Mouse (Mus musculus): ENCODE results near the gene Apoc3. TPM values are rescaled to one million over a fixed set of nuclear protein-coding genes. Genes with fewer than 3 reads are reported as not detected.

The Apoc3 gene
- polyA plus RNA-seq, 1 experiment: 0.38 TPM

DNA sequence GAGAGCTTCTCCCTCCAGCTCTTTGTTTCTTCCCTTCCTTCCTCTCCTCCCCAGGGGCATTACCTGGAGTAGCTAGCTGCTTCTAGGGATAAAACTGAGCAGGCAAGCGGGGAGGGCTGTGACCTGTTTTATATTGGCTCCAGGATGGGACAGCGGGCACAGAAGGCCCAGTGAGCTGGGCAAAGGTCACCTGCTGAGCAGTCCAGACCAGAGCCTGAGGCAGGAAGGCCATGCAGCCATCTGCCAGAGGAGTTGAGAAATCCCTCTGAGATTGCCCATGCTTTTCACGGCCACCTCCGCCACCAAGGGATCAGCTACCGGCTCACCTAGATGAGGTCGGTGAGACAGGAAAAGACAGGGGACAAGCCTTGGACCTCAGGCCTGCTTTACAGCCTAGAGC lies 240 bp downstream of the Apoc3 start:
- DNase-seq (ENCODE audit: extremely low spot score in 1 of 2, low spot score in 1 of 2): no peak

DNA sequence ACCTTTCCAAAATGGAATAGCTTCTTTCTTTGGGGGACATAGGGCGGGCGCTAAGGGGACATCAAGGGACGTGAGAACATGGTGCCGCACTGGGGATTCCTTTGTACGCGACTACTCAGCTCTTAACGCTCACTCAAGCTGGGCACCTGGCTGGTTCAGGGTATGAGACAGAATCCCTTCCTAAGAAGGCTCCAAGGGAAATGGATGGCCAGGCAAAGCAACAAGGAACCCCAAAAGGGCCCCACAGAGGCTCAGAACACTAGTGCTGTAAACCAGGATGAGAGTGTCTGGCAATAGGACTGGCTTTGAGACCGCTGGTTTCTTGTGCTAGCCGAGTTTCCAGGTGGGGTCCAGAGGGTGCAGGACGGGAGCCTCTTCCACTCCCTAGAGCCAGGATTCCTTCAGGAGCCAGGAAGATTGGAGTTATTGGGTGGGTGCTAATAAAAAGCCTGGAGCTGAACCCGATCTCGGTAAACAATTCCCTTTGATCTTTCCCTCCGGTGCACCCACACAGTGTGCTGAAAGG lies 4.9 kb downstream of the Apoc3 start:
- no peak for DNase-seq (ENCODE audit: extremely low spot score in 1 of 2, low spot score in 1 of 2)

DNA sequence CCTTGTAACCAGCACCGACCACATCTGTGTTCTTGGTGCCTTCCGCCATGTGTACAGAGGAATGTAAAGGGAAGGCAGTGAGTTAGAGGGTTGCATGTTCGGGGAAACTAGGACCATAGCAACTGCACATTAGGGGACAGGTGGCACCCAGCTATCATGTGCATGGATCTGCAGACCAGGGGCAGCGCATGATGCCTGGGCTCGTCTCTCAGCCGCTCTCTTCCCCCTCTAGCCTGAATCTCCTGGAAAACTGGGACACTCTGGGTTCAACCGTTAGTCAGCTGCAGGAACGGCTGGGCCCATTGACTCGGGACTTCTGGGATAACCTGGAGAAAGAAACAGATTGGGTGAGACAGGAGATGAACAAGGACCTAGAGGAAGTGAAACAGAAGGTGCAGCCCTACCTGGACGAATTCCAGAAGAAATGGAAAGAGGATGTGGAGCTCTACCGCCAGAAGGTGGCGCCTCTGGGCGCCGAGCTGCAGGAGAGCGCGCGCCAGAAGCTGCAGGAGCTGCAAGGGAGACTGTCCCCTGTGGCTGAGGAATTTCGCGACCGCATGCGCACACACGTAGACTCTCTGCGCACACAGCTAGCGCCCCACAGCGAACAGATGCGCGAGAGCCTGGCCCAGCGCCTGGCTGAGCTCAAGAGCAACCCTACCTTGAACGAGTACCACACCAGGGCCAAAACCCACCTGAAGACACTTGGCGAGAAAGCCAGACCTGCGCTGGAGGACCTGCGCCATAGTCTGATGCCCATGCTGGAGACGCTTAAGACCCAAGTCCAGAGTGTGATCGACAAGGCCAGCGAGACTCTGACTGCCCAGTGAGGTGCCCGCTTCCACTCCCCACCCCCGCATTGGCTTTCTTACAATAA lies 5.6 kb downstream of the Apoc3 start:
- DNase-seq (ENCODE audit: extremely low spot score in 1 of 2, low spot score in 1 of 2): peak; percentile 88 to 94

DNA sequence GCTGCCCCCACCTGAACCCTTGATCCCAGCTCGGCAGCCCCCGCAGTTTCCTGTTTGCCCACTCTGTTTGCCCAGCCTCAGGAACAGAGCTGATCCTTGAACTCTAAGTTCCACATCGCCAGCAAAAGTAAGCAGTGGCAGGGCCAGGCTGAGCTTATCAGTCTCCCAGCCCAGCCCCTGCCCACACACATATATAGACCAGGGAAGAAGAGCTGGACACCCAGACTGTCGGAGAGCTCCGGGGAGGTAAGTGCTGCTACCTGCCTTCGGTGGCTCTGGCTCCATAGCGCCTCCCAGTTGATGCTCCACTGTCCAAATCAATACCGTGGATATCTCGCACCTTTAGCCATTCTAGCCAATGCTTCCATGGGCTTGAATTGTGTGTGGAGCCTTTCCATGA lies 6.9 kb downstream of the Apoc3 start, which contains the start of gene Apoa1:
Apoa1 (plus strand) TSS at position 90 of the 400 bp plus-strand sequence.
- no peak for DNase-seq (ENCODE audit: extremely low spot score in 1 of 2, low spot score in 1 of 2)

DNA sequence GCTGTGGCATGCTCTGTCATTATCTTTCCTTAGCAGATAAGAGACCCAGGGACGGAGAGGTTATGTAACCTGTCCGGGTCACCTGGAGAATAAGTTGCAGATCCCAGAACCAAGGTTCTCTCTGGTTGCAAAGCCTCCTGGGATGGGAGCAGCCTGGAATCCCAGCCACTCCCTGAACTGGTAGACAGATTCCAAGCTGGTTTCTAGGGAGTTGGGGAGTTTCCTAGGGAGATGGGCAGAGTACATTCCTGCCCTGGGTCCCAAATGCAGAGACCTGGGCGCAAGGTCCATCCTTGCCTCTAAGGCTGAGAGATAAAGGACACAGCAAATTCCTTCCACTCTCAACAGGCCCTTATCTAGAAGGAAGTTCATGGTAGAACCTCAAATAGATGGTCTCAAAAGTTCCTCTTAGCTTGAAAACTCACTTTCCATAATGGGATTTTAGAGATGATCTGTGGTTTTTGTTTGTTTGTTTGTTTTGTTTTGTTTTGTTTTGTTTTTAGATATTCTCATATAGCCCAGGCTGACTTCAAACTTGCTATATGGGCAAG lies 8.3 kb downstream of the Apoc3 start:
- DNase-seq (ENCODE audit: extremely low spot score in 1 of 2, low spot score in 1 of 2): no peak

DNA sequence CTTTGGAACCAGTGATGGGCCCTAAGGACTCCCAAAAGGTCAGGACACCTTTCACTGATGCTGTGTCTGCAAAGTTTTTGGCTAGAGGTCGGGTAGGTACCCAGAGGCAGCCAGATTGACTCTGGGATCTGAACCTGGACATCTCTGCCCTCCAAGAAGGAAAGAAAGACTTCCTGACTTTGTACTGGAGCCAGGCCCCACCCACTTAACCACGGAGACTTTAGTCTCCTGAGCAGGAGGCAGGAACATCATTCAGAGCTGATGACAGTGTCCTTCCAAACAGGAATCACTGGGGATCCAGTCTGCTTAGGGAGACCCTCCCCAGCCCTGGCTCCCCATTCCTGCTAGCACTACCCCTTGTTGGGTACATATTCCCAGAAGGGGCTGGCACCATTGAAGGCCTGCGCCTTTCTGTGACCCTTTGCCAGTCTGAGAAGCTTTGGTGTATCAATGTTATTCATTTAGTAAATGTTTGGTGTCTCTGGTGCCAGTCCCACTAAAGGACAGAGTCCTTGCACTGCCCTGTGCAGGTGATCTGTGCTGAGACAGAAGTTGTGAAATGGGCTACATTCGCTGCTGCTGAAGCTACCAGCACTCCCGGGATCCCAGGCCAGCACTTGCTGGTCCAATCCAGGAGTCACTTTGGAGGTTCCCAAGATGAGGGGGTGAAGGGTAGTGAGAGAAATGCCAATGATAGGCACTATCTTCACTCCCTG lies 10.3 kb downstream of the Apoc3 start:
- no peak for DNase-seq (ENCODE audit: extremely low spot score in 1 of 2, low spot score in 1 of 2)

DNA sequence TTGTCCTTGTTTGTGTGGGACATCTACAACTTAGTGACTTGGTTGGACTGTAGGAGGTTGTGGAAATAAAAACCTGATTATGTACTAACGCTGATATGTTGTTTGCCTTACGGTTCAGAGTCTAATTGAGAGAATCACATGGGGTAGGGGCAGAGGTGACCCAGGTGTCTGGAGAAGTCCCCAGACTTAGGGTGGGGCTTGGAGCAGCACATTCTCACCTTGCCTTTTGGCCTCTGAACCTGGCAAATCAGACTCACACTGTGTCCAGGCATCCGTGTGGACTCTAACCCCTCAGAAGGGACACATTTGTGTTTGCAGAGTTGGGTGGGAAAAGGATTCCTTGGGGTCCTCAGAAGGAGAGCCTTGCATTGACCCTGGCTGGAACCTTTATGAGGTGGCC lies 11.3 kb downstream of the Apoc3 start:
- no peak for DNase-seq (ENCODE audit: extremely low spot score in 1 of 2, low spot score in 1 of 2)

DNA sequence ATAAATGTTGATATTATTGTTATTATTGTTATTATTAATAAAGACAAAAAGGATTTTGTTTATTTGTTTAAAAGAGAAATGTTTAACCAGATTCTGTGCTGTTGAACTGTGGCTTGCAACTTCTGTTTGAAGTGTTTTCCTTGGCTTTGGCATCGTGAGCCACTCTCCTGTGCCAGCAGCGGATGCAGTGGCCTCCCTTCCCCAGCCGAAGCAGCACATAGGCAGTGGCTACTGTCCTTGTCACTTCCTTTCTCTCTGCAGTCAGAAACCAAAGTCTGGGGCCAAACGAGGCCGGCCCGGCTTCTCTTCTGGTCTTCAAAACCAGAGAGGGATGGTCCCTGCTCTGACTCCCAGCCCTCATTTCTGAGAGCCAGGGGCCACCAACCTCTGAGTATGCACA lies 12.3 kb downstream of the Apoc3 start:
- no peak for DNase-seq (ENCODE audit: extremely low spot score in 1 of 2, low spot score in 1 of 2)

DNA sequence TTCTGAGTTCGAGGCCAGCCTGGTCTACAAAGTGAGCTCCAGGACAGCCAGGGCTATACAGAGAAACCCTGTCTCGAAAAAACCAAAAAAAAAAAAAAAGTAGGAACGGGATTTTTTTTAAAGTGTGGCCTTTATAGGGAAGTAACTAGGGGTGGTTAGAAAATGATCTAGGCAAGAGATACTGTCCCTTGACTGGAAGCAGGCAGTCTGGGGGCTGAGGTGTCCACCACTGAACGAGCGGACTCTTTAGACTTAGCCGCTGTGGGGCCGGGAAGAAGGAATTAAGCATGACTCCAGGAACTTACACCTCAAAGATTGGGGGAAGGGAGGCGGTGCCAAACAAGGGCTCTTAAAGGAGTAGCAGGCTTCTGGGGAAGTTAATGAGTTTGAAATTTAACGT lies 17.3 kb downstream of the Apoc3 start:
- DNase-seq (ENCODE audit: extremely low spot score in 1 of 2, low spot score in 1 of 2): no peak

DNA sequence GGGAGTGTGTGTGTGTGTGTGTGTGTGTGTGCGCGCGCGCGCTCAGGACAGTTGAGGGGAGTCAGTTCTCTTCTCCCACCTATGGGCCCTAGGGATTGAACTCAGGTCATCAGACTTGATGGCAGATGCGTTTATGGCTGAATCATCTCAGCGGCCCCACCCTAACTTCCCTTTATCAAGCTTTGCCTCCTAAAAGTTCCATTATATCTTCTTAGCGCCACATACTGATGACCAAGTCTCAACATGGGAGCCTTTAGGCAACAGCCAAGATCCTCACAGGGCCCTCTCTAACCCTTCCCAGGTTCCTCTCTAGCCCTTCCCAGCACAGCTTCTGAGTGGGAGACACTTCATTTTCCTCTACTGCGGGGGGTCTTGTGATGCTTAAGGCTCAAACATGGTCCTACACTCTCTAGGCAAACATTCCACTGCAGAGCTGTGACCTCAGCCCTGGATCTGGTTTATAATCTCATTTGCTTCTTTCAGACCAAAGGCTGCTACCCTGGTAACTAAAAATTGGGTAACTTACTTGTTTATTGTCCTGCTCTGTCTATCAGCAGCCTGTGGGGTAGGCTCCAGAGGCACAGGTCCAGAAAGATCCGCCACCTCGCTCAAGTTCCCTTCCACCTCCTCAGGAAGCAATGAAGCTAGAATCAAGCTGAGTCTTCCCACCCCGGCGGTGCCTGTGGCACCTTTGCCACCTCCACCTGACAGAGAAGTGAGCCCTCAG lies 18.5 kb downstream of the Apoc3 start:
- no peak for DNase-seq (ENCODE audit: extremely low spot score in 1 of 2, low spot score in 1 of 2)

DNA sequence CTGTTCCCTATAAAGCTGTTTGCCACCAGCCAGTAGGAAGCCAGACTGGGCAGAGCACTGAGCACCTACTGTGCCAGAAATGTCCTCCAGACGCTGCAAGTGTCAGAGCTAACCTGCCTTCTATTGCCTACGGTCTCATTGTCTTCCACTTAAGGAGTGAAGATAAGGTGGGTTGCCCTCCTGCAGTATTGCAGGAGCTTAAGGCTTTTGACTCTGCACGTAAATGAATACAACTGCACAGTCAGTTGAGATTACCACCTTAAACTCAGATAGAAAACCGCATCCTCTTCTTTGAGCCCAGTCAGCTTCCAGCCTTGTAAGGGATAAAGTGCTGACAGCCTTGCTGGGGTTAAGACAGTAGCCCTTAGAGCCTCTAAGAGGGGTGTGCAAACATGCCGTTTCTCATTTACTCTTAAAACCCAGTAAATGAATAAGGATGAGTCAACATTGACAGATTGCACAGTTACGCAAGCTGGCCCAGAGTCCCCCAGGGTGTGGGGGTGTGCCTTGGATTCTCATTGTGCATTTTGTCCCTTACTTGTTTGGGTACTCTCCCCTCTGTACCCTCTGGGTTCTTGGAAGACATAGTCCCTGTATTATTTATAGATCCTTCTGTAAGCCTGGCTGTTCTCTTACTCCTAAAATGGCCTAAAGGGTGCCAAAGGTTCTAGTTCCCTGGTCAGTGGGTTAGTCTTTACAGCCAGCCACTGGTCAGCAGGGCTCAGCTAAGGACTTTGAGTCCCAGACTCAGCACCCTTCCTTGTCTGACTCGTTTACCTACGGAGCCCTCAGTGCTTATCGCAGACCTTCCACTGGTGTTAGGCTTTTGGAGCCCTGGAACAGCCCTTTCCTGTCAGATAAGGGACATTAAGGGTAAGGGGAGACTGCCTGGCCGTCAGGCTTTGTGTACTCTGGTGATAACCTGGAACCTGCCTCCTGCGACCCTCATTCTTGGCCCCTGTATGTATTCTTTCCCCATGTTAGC lies 19.8 kb downstream of the Apoc3 start:
- DNase-seq (ENCODE audit: extremely low spot score in 1 of 2, low spot score in 1 of 2): peak in 1 of 2 experiments; percentile 61

DNA sequence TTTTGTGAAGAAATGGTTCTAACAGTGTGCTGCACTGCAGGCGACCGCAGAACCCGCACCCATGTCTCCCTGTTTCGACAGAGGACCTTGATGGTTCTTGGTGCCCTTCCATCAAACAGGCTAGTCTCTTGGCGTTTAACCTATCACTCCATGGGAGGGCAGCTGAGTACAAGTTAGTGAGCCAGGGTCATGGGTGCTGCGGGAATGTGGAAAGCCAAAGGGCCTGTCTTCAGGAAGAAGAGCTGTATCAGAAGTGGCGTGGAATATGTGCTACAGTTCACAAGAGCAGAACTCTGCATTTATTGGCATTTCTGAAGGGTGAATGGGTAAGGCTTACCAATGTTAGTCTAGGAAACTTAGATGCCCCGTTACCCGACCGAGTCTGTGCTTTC lies 20.5 kb downstream of the Apoc3 start:
- no peak for DNase-seq (ENCODE audit: extremely low spot score in 1 of 2, low spot score in 1 of 2)

DNA sequence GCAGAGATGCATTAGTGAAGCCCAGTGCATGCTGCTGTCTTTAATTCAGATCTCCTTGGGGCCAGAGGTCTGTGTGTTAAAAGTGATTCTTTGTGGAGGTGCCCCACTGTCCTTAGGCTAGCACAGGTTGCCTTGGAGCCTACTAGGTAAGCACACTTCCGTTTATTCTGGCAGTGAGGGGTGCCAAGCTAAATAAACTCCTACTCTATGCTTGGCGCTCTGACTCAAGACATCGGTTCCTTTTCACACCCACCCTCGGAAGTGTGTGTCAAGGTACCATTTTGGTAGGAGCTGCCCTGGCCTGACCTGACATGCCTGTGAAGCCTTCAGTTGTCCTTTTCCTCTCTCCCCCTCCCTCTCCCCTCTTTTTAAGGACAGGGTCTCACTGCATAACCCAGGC lies 21.2 kb downstream of the Apoc3 start:
- peak in 1 of 2 experiments; percentile 17 for DNase-seq (ENCODE audit: extremely low spot score in 1 of 2, low spot score in 1 of 2)

DNA sequence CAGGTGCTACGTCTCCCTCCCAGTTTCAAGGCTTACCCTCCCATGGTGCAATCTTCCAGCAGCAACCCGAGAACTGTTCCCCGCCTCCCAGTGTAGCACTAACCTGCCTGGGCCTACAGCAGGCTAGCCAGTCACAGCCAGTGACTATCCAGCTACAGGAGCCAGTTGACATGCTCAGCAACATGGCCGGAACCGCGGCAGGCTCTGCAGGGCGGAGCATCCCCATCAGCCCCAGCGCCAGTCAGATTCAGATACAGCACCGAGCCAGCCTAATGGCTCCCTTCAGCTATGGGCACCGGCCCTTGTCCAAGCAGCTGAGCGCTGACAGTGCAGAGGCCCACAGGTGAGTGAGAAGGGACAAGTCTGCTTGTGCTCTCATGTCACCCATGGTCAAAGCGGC lies 25.0 kb downstream of the Apoc3 start:
- DNase-seq (ENCODE audit: extremely low spot score in 1 of 2, low spot score in 1 of 2): no peak

DNA sequence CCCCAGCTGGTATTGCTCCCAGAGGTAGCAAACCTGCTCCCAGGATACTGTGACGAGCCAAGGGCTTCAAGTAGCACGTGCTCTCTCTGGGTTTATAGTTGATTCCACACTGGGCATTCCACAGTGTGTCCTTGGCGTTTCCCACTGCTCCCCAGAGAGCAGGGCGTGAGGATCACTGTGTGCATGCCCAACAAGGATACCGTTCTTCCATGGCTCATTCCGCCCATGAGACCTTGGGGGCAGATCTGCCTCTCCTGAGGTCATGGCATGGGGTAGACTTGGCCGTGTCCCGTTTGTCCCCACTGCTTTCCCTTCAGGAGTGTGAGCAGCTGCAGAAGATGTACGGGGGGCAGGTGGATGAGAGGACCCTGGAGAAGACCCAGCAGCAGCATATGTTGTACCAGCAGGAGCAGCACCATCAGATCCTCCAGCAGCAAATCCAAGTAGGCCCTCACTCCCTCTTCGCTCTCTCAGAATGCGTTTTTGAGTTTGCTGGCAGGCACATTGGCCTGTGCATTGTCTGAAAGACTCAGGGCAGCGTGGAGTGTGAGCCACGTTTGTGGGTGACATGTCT lies 26.9 kb downstream of the Apoc3 start:
- DNase-seq (ENCODE audit: extremely low spot score in 1 of 2, low spot score in 1 of 2): no peak

DNA sequence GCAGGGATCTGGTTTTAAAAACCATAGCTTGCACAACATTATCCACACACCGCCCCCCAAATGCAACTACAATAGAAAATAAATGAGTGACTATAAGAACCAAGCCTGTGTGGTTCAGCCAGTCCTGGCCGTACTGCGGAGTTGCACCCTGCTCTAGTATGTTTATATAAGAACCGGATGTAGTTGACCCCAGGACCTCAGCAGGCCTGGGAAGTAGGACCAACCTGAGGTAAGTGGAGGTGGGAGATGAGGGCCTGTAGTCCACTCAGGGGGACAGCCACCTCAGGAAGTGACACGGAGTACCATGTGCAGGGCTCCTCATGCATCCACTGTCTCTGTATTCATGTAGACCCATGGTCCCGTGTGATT lies 28.0 kb downstream of the Apoc3 start:
- DNase-seq (ENCODE audit: extremely low spot score in 1 of 2, low spot score in 1 of 2): no peak

DNA sequence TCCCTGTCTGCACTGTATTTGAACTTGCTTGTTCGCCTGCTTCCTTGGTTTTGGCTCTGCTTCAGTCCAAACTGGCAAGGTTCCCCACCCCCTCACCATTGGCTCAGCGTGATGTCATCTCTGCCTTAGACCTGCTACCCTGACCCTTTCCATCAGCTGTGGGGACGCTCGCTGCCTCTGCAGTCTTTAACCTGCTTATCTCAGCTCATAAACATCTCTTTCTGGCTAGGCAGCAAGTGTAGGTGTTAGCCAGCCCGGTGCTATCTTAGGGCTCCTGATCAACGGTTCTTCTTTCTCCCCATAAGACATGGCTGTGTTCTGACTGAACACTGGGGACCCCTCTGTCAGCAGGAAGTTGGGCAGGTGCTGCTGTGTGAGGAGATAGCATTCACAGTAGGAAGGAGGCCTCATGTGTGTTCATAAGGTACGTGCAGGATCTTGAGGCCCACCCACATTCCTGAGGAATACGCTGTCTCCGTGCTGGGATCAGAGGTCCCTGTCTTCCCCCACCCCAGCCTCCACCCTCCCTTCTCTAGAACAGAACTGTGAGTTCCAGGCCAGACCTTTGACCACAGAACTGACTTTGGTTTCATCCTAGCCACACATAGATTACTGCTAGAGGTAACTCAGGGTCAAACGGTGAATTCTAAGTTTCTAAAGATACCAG lies 28.5 kb downstream of the Apoc3 start:
- no peak for DNase-seq (ENCODE audit: extremely low spot score in 1 of 2, low spot score in 1 of 2)

DNA sequence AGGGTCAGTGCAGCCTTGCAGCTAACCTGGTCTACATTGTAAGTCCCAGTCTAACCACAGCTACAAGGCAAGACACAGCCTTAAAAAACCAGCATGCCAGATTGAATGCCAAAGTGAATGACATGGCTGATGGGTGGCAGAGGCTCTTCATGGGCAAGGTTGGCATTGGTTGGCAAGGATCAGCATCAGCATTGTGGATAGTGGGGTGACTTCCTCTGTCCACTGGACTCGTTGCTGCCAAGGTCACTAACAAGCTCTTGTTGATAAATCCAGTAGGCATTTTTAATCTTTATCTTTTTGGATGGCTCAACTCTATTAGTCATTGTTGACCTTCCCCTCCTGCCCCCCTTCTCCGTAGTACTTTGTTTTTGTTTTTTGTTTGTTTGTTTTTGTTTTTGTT lies 35.8 kb downstream of the Apoc3 start:
- no peak for DNase-seq (ENCODE audit: extremely low spot score in 1 of 2, low spot score in 1 of 2)

DNA sequence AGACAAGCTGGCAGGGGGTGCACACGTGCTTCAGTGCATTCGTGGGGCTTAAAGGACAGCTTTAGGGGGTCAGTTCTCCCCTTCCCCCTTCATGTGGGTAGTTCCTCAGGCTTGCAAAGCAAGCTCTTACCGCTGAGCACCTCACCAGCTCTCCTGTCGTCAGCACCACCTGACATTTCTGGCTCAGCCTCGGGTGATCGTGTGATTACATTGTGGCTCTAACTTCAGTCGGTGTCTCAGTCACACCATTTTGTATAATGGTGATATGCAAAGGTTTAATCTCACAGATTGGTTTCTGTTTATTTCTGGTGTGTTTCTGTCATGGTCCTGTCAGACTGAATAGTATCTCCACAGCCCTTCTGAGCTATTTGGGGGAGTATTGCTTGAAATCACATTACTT lies 36.5 kb downstream of the Apoc3 start:
- DNase-seq (ENCODE audit: extremely low spot score in 1 of 2, low spot score in 1 of 2): no peak
